Mouse (Mus musculus) forebrain, postnatal 0 days (tissue): ENCODE results near the gene Gm37240. TPM values are rescaled to one million over a fixed set of nuclear protein-coding genes. Genes with fewer than 3 reads are reported as not detected.

Experiments used
- ATAC-seq: fragments of 200-750 bp; cut with Nextera tagmentation; 2 replicates; pipeline ENCODE4 v1.8.0; 2017; ENCODE audit warnings: mild to moderate bottlenecking, moderate library complexity
- DNase-seq: peaks from one replicate; pipeline ENCODE4 v3.0.0-alpha.2; 2015
- H3K27ac ChIP-seq: fragments of 300-500 bp; sonication (generic); 2 replicates; pipeline ENCODE4 v1.5.1; 2014; ENCODE audit warnings: low read depth, mild to moderate bottlenecking, antibody characterized with exemption, low read length, moderate library complexity, mixed read lengths
- H3K27me3 ChIP-seq: fragments of 300-500 bp; sonication (generic); 2 replicates; pipeline ENCODE4 v1.6.1; 2014; ENCODE audit warnings: mild to moderate bottlenecking, low read length, mixed read lengths; ENCODE audit not compliant: insufficient read depth
- H3K36me3 ChIP-seq: fragments of 300-500 bp; sonication (generic); 2 replicates; pipeline ENCODE4 v1.6.1; 2014; ENCODE audit warnings: mild to moderate bottlenecking, moderate library complexity; ENCODE audit not compliant: insufficient read depth
- H3K4me1 ChIP-seq: fragments of 300-500 bp; sonication (generic); 2 replicates; pipeline ENCODE4 v1.6.1; 2014; ENCODE audit warnings: antibody characterized with exemption; ENCODE audit not compliant: insufficient read depth
- H3K4me2 ChIP-seq: fragments of 300-500 bp; sonication (generic); 2 replicates; pipeline ENCODE4 v1.6.1; 2014; ENCODE audit warnings: low read depth, mild to moderate bottlenecking, moderate library complexity
- H3K4me3 ChIP-seq: fragments of 300-500 bp; sonication (generic); 2 replicates; pipeline ENCODE4 v1.5.1; 2014; ENCODE audit warnings: low read depth, low read length, mixed read lengths
- H3K9ac ChIP-seq: fragments of 300-500 bp; sonication (generic); 2 replicates; pipeline ENCODE4 v1.6.1; 2014; ENCODE audit warnings: mild to moderate bottlenecking
- H3K9me3 ChIP-seq: fragments of 300-500 bp; sonication (generic); 2 replicates; pipeline ENCODE4 v1.6.1; 2016; ENCODE audit warnings: low read length
- CTCF ChIP-seq: sonication (generic); IDR thresholded peaks from 2 replicates; pipeline ENCODE4 v1.5.1; 2016; ENCODE audit warnings: antibody characterized with exemption, control low read depth, low read depth
- WGBS: fragments of 180-500 bp; shearing (Covaris S2); extraction: QIAGEN DNeasy Blood & Tissue Kit; methylation state at CpG from one replicate; pipeline ENCODE4 v1.1.7; 2014; 5-methylcytosine and 5-hydroxymethylcytosine counted together
- polyA plus RNA-seq: library from polyadenylated mRNA; unstranded; fragments of >200 nt; fragmentation: Nextera tagmentation; extraction: Ambion mirVana; gene quantifications from 2 replicates; pipeline ENCODE4 v1.2.1, GENCODE M21; 2015
- total RNA-seq: library from RNA; depleted of rRNA; stranded (reverse); fragments of >200 nt; gene quantifications from 2 replicates; pipeline ENCODE4 v1.2.3, GENCODE M21; 2014

Gm37240 gene
- total and polyA plus RNA-seq, 2 experiments from 2014 or later = 0.67 to 1.2 TPM

- Histone ChIP-seq H3K4me2 (no peak overlapping the region), H3K4me3 (no peak overlapping the region), H3K9me3 (no peaks in the 10 kb centered on the region), H3K9ac (no peak overlapping the region), H3K4me1 (peaks cover 16% of the 10 kb centered on the region), H3K36me3 (no peaks in the 10 kb centered on the region), H3K27me3 (no peaks in the 10 kb centered on the region), H3K27ac (no peak overlapping the region; the same call in 1 of the 2 replicates)
- no peak for ATAC-seq
- no peak for TF ChIP-seq CTCF
- DNase-seq = no peak
- 70% methylated on average over 5 of the region's 5 CpGs for WGBS
Measured at GRCm38 (mm10) chr3:85663826-85664225, 223.5 kb downstream of the Gm37240 start.

DNA sequence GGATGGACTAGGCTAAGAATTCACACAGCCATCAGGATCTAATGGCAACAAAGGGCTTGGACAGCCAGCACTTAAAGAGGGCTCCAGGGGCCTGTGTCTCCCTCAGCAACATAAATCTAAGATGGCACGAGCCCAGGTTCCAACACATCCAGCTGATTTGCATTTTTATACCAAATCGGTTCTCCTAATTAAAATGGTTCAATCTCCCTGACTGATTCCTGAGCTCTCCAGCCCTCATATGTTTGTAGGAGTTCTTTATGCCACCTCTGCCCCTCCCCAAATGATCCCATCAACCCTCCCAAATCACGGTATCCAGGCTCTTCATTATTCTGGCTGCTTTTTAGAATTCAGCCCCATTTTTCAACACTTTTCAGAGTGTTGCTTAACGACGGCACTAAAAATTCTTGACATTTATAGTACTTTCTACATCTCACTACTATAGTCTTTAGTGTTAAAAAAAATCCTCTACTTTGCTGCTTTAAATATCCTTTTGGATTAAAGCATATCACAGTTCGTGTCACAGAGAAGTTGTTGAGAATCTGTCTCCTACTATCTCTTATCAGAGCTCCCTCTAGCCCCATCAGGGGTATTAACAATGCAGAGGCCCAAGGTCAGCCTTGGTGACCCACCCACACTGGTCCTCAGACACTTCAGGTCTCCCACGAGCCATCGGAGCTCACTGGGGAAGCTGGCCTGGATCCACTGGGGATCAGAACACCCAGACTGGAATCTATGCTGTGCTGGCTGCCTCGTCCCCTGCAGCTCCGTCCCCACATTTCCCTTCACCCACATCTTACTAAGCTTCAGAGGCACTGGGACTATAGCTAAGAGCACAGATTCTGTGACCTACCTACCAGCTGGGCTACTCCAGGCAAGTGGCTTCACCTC is 225.1 kb downstream of the Gm37240 start:
- no peaks in the 10 kb centered on the region for H3K27me3 ChIP-seq
- ATAC-seq (peak; percentile 57), DNase-seq (peak; percentile 65)
- H3K4me3 ChIP-seq = no peak overlapping the region
- no peak overlapping the region for H3K4me2 ChIP-seq
- no peaks in the 10 kb centered on the region for H3K9me3 ChIP-seq
- H3K9ac ChIP-seq = no peak overlapping the region
- TF ChIP-seq CTCF = no peak
- peaks cover 12% of the 10 kb centered on the region for H3K4me1 ChIP-seq
- WGBS = 37% methylated on average over 10 of the region's 10 CpGs
- no peaks in the 10 kb centered on the region for H3K36me3 ChIP-seq
- peak overlapping the region; percentile 79 for H3K27ac ChIP-seq

DNA sequence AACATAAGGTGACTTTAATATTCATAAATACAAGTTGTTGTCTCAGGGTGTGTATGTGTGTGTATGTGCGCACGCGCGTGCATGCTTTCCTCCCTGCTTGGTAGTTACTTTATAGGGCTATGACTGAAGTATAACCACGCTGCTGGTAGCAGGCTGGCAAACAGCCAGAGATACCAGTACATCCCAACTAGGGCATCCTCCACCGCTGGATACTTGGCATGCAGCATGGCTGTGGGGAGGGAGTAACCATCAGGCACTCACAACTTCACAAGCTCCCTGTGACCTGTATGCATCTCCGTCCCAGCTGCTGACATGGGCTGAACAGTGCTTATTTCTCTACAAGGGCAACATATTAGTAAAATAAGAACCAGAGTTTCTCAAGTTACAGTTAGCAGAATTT is 227.6 kb downstream of the Gm37240 start:
- ATAC-seq = no peak
- H3K4me1 ChIP-seq = peaks cover 12% of the 10 kb centered on the region
- TF ChIP-seq CTCF = no peak
- H3K27ac ChIP-seq = no peak overlapping the region
- 86% methylated on average over 7 of the region's 7 CpGs for WGBS
- no peak overlapping the region for H3K4me3 ChIP-seq
- H3K9me3 ChIP-seq = no peaks in the 10 kb centered on the region
- H3K9ac ChIP-seq = no peak overlapping the region
- H3K27me3 ChIP-seq = no peaks in the 10 kb centered on the region
- H3K4me2 ChIP-seq = no peak overlapping the region
- 0 out of 2 replicates have a peak, but pooled peaks cover 5% of the 10 kb centered on the region for H3K36me3 ChIP-seq
- DNase-seq = no peak

GRCm38 (mm10) chr3:85655538-85655937 is 231.8 kb downstream of the Gm37240 start:
- H3K4me1 ChIP-seq = peaks cover 11% of the 10 kb centered on the region
- ATAC-seq (no peak), DNase-seq (no peak)
- H3K4me2 ChIP-seq = no peak overlapping the region
- WGBS = 87% methylated on average over 3 of the region's 3 CpGs
- no peak overlapping the region for H3K27ac ChIP-seq
- H3K9ac ChIP-seq = no peak overlapping the region
- no peak for TF ChIP-seq CTCF
- H3K9me3 ChIP-seq = no peaks in the 10 kb centered on the region
- H3K36me3 ChIP-seq = 0 out of 2 replicates have a peak, but pooled peaks cover 5% of the 10 kb centered on the region
- H3K27me3 ChIP-seq = no peaks in the 10 kb centered on the region
- no peak overlapping the region for H3K4me3 ChIP-seq

DNA sequence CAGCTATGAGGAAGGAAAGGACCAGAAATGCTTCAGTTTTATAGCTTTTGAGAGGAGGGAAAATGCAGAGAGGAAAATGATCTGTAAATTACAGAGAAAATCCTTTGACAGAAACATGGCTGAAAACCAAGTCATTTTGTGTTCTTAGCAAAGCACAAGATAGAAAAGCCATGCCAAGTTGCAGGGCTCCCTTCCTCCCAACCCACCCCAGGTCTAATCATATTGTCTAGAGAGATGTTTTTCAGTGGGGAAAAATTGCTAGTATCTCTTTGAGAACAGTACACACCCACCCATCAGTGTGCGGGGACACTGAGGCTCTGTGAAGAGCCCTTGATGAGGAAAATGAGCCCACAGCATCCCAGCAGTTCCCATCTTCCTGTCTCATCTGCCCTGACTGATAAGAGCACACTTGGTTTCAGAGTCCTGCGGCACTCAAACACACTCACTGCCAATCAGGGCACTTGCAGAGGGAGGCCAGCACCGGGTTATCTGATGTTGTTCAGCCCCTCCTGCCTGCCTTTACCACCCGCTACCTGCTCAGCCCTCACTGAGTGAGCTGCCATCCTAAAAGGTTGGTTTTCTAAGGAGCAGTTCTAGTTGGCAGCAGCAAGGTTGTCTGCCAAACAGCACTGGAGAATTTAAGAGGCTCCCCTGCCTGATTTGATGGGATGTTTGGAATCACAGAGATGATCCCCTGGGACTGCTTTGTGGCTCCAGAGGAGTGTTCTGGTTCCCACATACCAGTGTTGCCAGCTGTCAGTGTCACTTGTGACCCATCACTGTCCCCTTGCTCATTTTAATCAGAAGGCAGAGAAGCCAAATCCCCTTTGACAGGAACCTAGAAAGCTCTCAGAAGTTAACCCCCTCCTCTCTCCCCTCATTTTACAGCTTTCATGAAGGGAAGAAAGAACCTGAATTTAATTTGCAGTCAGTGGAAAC is 234.3 kb downstream of the Gm37240 start:
- WGBS = 71% methylated on average over 4 of the region's 4 CpGs
- H3K27ac ChIP-seq = peak overlapping the region; percentile 54
- H3K9me3 ChIP-seq = no peaks in the 10 kb centered on the region
- H3K4me1 ChIP-seq = peaks cover 11% of the 10 kb centered on the region
- TF ChIP-seq CTCF = no peak
- no peaks in the 10 kb centered on the region for H3K27me3 ChIP-seq
- no peak overlapping the region for H3K4me3 ChIP-seq
- DNase-seq = peak; percentile 44
- peak; percentile 76 for ATAC-seq
- no peak overlapping the region for H3K4me2 ChIP-seq
- H3K36me3 ChIP-seq = 0 out of 2 replicates have a peak, but pooled peaks cover 5% of the 10 kb centered on the region
- no peak overlapping the region for H3K9ac ChIP-seq

- TF ChIP-seq CTCF = no peak
- Histone ChIP-seq H3K4me2 (no peak overlapping the region), H3K27ac (no peak overlapping the region), H3K4me3 (no peak overlapping the region), H3K36me3 (no peaks in the 10 kb centered on the region), H3K27me3 (no peaks in the 10 kb centered on the region), H3K4me1 (peaks cover 11% of the 10 kb centered on the region), H3K9ac (no peak overlapping the region), H3K9me3 (no peaks in the 10 kb centered on the region)
- no peak for DNase-seq
- 92% methylated on average over 4 of the region's 4 CpGs for WGBS
- no peak for ATAC-seq
Measured at GRCm38 (mm10) chr3:85649176-85649575, 238.1 kb downstream of the Gm37240 start.
